Mouse (Mus musculus): ENCODE measurements around the gene Irf5. TPM values are rescaled to one million over a fixed set of nuclear protein-coding genes. Genes with fewer than 3 reads are reported as not detected.

Gene Irf5
- 2.2 and 3.3 TPM in 2 replicates for polyA plus RNA-seq (2015; fragmentation: Nextera tagmentation; extraction: Ambion mirVana)

DNA sequence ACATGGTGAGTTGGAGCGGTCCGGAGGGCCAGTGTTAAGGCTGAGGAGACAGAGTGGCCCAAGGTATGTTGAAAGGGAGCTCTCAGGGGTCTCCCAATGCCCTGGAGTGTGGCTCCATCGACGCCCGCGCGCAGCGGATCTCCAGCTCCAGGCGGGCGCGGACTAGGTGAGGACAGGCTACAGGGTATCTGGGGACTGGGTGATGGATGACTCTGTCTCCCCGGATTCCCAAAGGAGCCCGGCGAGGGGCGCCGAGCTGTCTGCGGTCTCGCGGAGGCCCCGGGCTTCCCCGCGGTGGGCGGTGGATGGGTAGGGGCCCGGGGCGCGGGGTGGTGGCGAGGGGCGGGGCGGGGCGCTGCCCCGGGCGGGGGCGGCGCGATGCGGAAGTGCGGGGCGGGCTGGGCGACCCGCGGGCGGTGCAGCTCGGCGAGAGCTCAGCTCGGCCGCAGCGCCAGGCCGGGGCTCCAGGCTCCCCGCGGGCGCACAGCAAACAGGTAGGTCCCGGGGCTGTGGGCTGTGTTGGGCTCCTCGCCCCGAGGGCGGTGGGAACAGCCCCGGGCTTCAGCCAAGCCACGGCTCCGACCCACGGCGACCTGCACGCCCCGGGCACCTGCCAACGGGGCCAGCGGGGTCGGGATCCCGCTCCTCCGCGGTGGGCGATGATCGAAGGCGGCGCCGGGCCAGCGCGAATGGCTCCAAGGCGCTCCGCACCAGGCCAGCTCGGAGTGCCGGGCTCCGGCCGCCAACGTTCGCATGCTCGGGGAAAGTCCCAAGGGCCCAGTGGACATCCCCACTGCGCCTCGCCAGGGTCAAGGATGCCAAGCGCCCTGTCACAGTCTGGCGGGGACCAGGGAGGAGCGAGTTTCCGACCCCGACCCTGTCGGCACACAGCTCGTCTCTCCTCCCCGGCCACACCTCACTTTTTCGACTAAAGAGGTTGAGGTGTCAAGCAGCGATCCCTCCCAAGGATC is at the start of gene Irf5:
Irf5 (plus strand) TSS at position 345 of the 971 bp plus-strand sequence.
- WGBS, result under 1% methylated on average over 73 of the region's 96 CpGs
- no peaks in the 10 kb centered on the region for H3K36me3 ChIP-seq (ENCODE audit: control insufficient read depth, insufficient read depth, low read length)
- no peaks in the 10 kb centered on the region for H3K9me3 ChIP-seq (ENCODE audit: control insufficient read depth, low read length)
- peak within 1 kb of the TSS; percentile 61 for H3K9ac ChIP-seq (ENCODE audit: low read depth, low read length)
- H3K4me1 ChIP-seq (ENCODE audit: control insufficient read depth, insufficient read depth, low read depth, low read length), result peaks cover 21% of the 10 kb centered on the region
- H3K4me2 ChIP-seq (ENCODE audit: low read length), result peak within 1 kb of the TSS; percentile 98
- no peak within 1 kb of the TSS for H3K27ac ChIP-seq (ENCODE audit: low read depth, low read length)
- peaks cover 34% of the 10 kb centered on the region for H3K27me3 ChIP-seq (replicated peaks; ENCODE audit: control insufficient read depth, insufficient read depth, low read length)
- peak within 1 kb of the TSS; percentile 52 for H3K4me3 ChIP-seq (ENCODE audit: low read length)
- ATAC-seq, result peak; percentile 45; the same call in 1 of the 2 replicates

DNA sequence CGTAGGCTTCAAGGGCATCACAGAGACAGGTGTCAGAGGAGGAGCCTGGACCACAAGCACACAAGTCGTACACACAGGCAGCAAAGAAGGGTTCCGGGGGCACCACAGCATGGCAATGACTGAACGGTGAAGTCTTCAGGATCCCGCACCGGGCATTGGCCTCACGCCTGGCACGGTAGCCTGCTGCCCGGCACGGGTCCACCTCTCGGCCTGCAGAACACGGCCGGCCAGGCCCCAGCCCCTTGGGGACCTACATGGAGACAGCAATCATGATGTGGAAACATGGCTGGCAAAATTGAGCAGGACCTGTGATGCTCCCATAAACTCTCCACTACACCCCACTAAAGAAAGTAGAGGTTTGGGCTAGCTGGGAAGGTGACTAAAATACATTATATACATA is 43.7 kb upstream of the Irf5 start:
- peaks cover 9% of the 10 kb centered on the region for H3K27me3 ChIP-seq (replicated peaks; ENCODE audit: control insufficient read depth, insufficient read depth, low read length)
- no peak overlapping the region for H3K4me3 ChIP-seq (ENCODE audit: low read length)
- H3K36me3 ChIP-seq (ENCODE audit: control insufficient read depth, insufficient read depth, low read length), result no peaks in the 10 kb centered on the region
- no peak overlapping the region for H3K27ac ChIP-seq (ENCODE audit: low read depth, low read length)
- ATAC-seq, result no peak
- H3K9me3 ChIP-seq (ENCODE audit: control insufficient read depth, low read length), result no peaks in the 10 kb centered on the region
- WGBS, result 94% methylated on average over 13 of the region's 13 CpGs
- H3K4me2 ChIP-seq (ENCODE audit: low read length), result no peak overlapping the region
- H3K9ac ChIP-seq (ENCODE audit: low read depth, low read length), result no peak overlapping the region
- H3K4me1 ChIP-seq (ENCODE audit: control insufficient read depth, insufficient read depth, low read depth, low read length), result no peaks in the 10 kb centered on the region

DNA sequence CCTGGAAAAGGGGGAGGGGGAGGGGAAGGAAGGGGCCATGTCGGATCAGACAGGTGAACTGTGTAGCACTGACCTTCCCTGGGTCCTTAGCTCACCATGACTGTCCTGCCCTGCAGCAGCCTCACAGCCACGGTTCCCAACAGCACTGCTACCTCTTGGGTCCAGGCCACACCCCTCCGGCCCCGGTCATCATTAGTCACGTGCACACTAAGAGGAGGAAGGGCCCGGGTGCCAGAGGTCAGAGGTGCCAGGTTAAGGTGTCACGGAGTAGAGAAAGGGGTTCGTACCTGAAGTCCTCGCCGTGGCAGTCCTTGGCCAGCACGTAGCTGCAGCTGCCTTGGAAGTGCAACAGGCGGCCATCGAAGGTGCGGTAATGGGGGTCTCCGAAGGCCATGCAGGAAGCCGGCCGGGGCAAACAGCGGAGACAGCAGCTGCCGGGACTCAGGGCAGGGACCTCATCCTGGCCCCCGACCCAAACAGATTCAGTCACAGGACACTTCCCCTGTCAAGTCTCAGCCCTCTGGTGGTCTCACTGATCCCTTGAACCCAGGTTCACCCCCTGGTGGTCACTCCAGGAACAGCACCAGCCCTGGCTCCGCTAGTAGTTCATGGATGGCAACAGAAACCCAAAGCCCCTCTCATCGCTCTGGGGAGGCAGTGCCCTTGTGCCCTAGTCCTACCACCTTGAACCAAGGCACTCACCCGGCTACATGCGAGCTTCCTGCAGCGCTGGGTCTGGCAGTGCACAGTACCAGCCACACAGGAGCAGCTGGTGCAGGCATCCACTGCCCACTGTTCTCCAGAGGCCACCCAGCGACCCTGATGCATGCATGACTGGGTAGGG is 41.5 kb upstream of the Irf5 start:
- Histone ChIP-seq H3K9ac (ENCODE audit: low read depth, low read length) (peak overlapping the region; percentile 40; the same call in 1 of the 2 replicates), H3K4me1 (ENCODE audit: control insufficient read depth, insufficient read depth, low read depth, low read length) (no peaks in the 10 kb centered on the region)

DNA sequence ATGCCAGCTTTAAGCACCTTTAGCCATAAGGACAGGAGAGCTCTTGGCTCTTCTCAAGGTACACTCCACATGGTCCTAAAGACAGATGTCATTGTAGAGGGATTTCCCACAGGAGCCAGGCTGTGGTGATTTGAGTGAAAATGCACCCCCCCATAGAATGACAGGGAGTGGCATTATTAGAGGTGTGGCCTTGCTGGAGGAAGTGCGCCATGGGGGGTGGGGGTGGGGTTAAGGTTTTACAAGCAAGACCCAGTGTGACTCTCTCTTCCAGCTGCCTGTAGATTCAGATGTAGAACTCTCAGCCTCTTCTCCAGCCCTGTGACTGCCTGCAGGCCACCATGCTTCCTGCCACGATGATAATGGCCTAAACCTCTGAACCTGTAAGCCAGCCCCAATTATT is 40.5 kb upstream of the Irf5 start:
- peaks cover 9% of the 10 kb centered on the region for H3K27me3 ChIP-seq (replicated peaks; ENCODE audit: control insufficient read depth, insufficient read depth, low read length)
- 53% methylated on average over 2 of the region's 2 CpGs for WGBS
- no peaks in the 10 kb centered on the region for H3K9me3 ChIP-seq (ENCODE audit: control insufficient read depth, low read length)
- H3K27ac ChIP-seq (ENCODE audit: low read depth, low read length), result no peak overlapping the region
- no peaks in the 10 kb centered on the region for H3K4me1 ChIP-seq (ENCODE audit: control insufficient read depth, insufficient read depth, low read depth, low read length)
- ATAC-seq, result no peak
- H3K36me3 ChIP-seq (ENCODE audit: control insufficient read depth, insufficient read depth, low read length), result no peaks in the 10 kb centered on the region
- H3K9ac ChIP-seq (ENCODE audit: low read depth, low read length), result no peak overlapping the region
- no peak overlapping the region for H3K4me2 ChIP-seq (ENCODE audit: low read length)
- no peak overlapping the region for H3K4me3 ChIP-seq (ENCODE audit: low read length)

More for the DNA sequence above, 41.5 kb upstream of the Irf5 start:
- H3K4me2 ChIP-seq (ENCODE audit: low read length), result peak overlapping the region; percentile 62
- H3K4me3 ChIP-seq (ENCODE audit: low read length), result peak overlapping the region; percentile 35
- no peaks in the 10 kb centered on the region for H3K9me3 ChIP-seq (ENCODE audit: control insufficient read depth, low read length)
- peak; percentile 57 for ATAC-seq
- no peak overlapping the region for H3K27ac ChIP-seq (ENCODE audit: low read depth, low read length)
- H3K27me3 ChIP-seq (replicated peaks; ENCODE audit: control insufficient read depth, insufficient read depth, low read length), result peaks cover 9% of the 10 kb centered on the region
- H3K36me3 ChIP-seq (ENCODE audit: control insufficient read depth, insufficient read depth, low read length), result no peaks in the 10 kb centered on the region
- WGBS, result 4% methylated on average over 26 of the region's 26 CpGs

DNA sequence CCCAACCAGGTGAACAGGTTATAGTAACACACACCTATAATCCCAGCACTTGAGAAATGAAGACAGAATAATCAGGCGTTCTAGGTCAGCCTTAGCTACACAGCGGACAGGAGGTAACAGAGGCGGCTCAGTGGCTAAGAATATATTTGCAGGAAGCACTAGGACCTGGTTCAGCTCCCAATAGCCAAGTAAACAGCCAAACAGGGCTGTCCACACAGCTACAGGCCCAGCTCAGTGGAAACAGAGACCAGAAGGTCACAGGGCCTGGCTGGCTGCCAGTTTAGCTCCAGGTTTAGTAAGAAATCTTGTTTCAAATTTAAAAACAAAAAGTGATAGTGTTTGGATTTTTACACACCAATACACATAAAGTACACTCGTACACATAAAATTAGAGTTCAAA is 32.3 kb upstream of the Irf5 start:
- H3K36me3 ChIP-seq (ENCODE audit: control insufficient read depth, insufficient read depth, low read length), result no peaks in the 10 kb centered on the region
- H3K4me2 ChIP-seq (ENCODE audit: low read length), result no peak overlapping the region
- H3K4me3 ChIP-seq (ENCODE audit: low read length), result no peak overlapping the region
- 89% methylated on average over 4 of the region's 4 CpGs for WGBS
- no peaks in the 10 kb centered on the region for H3K9me3 ChIP-seq (ENCODE audit: control insufficient read depth, low read length)
- no peaks in the 10 kb centered on the region for H3K4me1 ChIP-seq (ENCODE audit: control insufficient read depth, insufficient read depth, low read depth, low read length)
- H3K27me3 ChIP-seq (replicated peaks; ENCODE audit: control insufficient read depth, insufficient read depth, low read length), result peaks cover 14% of the 10 kb centered on the region
- ATAC-seq, result no peak
- H3K9ac ChIP-seq (ENCODE audit: low read depth, low read length), result no peak overlapping the region
- H3K27ac ChIP-seq (ENCODE audit: low read depth, low read length), result no peak overlapping the region

DNA sequence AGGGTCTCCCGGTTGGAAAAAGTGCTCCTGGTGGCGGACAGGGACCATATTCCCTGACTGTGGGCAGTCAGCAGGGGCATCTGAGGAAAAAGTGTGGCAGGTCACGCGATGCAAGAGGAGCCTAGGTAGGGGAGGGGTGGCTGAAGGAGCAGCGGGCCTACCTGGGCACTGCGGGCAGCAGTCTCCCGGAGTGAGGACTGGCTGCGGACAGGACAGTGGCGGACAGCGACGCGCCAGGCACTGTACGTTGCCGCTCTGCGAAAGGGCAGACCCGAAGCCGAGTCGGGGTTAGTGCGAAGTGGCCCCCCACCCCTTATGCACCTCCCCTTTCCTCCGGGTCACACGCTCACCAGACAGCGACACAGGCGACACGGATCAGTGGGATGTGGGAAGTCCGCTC is 30.2 kb upstream of the Irf5 start:
- H3K27me3 ChIP-seq (replicated peaks; ENCODE audit: control insufficient read depth, insufficient read depth, low read length), result peaks cover 14% of the 10 kb centered on the region
- no peak overlapping the region for H3K9ac ChIP-seq (ENCODE audit: low read depth, low read length)
- no peak overlapping the region for H3K4me2 ChIP-seq (ENCODE audit: low read length)
- ATAC-seq, result no peak
- H3K4me1 ChIP-seq (ENCODE audit: control insufficient read depth, insufficient read depth, low read depth, low read length), result no peaks in the 10 kb centered on the region
- no peak overlapping the region for H3K27ac ChIP-seq (ENCODE audit: low read depth, low read length)
- no peaks in the 10 kb centered on the region for H3K36me3 ChIP-seq (ENCODE audit: control insufficient read depth, insufficient read depth, low read length)
- 13% methylated on average over 24 of the region's 25 CpGs for WGBS
- H3K4me3 ChIP-seq (ENCODE audit: low read length), result no peak overlapping the region; the same call in 1 of the 2 replicates
- H3K9me3 ChIP-seq (ENCODE audit: control insufficient read depth, low read length), result no peaks in the 10 kb centered on the region

DNA sequence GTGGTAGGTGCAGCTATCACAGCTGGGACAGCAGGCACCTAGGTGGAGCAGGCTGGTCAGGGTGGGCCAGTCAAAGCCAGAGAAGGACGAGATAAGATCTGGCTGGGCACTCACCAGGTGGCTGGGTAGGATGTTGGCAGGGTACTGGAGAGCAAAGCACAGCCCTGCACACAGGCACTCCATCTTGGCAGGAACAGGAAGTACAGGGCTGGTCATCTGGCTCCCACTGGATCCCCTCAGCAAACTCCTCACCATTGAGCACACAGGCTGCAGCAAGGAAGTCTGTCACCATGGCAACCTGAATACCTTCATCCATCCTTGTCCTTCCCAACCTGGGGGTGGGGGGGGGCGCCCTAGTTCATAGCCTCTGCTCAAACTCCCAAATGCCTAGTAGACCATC is 28.6 kb upstream of the Irf5 start:
- no peaks in the 10 kb centered on the region for H3K4me1 ChIP-seq (ENCODE audit: control insufficient read depth, insufficient read depth, low read depth, low read length)
- no peak overlapping the region for H3K4me3 ChIP-seq (ENCODE audit: low read length)
- H3K9ac ChIP-seq (ENCODE audit: low read depth, low read length), result no peak overlapping the region
- 39% methylated on average over 2 of the region's 2 CpGs for WGBS
- H3K36me3 ChIP-seq (ENCODE audit: control insufficient read depth, insufficient read depth, low read length), result no peaks in the 10 kb centered on the region
- H3K27me3 ChIP-seq (replicated peaks; ENCODE audit: control insufficient read depth, insufficient read depth, low read length), result peaks cover 14% of the 10 kb centered on the region
- ATAC-seq, result peak; percentile 60
- no peaks in the 10 kb centered on the region for H3K9me3 ChIP-seq (ENCODE audit: control insufficient read depth, low read length)
- H3K27ac ChIP-seq (ENCODE audit: low read depth, low read length), result no peak overlapping the region
- H3K4me2 ChIP-seq (ENCODE audit: low read length), result no peak overlapping the region

DNA sequence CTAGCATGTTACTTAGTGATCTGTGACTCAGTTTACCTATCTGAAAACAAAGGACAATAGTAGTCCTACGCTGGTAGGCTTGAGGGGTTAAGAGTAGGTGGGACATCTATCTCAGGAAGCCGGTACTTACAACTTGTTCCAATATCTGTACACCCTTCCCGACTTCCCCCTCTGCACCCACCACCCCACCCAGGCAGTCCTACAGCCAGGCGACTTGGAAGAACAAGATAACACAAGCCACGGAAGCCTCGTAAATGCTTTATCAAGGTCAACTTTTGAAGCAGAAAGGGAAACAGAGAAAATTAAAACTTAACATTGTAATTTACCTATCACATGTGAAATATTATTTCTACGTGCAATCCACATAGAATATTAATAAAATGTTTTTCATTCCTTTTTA is 26.2 kb upstream of the Irf5 start:
- H3K27me3 ChIP-seq (replicated peaks; ENCODE audit: control insufficient read depth, insufficient read depth, low read length), result peaks cover 14% of the 10 kb centered on the region
- no peak overlapping the region for H3K4me3 ChIP-seq (ENCODE audit: low read length)
- no peaks in the 10 kb centered on the region for H3K4me1 ChIP-seq (ENCODE audit: control insufficient read depth, insufficient read depth, low read depth, low read length)
- no peak for ATAC-seq
- H3K27ac ChIP-seq (ENCODE audit: low read depth, low read length), result no peak overlapping the region
- H3K9ac ChIP-seq (ENCODE audit: low read depth, low read length), result no peak overlapping the region
- 92% methylated on average over 7 of the region's 7 CpGs for whole genome bisulfite sequencing
- H3K36me3 ChIP-seq (ENCODE audit: control insufficient read depth, insufficient read depth, low read length), result no peaks in the 10 kb centered on the region
- H3K4me2 ChIP-seq (ENCODE audit: low read length), result no peak overlapping the region
- H3K9me3 ChIP-seq (ENCODE audit: control insufficient read depth, low read length), result no peaks in the 10 kb centered on the region

DNA sequence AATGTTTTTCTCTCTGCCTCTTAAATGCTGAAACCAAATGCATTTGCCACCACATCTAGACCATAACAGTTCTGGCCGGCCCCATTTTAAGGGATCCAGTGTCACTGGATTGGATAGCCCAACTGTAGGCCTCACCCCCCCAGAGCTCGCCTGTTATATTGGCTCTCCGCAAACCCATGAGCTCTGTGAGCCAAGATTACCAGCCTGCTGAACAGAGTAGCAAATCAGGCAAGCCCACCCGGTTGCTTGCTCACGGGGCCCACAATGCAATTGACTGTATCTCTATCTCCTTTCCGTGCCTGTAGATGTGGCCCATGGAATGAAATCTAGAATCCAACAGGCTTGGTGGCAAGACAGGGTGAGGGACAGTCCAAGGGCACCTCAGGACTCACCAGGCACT is 25.6 kb upstream of the Irf5 start:
- ATAC-seq, result no peak
- Histone ChIP-seq H3K4me2 (ENCODE audit: low read length) (no peak overlapping the region), H3K9me3 (ENCODE audit: control insufficient read depth, low read length) (no peaks in the 10 kb centered on the region), H3K9ac (ENCODE audit: low read depth, low read length) (no peak overlapping the region), H3K4me3 (ENCODE audit: low read length) (no peak overlapping the region), H3K27ac (ENCODE audit: low read depth, low read length) (no peak overlapping the region), H3K4me1 (ENCODE audit: control insufficient read depth, insufficient read depth, low read depth, low read length) (no peaks in the 10 kb centered on the region), H3K36me3 (ENCODE audit: control insufficient read depth, insufficient read depth, low read length) (no peaks in the 10 kb centered on the region), H3K27me3 (replicated peaks; ENCODE audit: control insufficient read depth, insufficient read depth, low read length) (peaks cover 9% of the 10 kb centered on the region)
- WGBS, result 91% methylated on average over 6 of the region's 6 CpGs

Measured in hindbrain, embryonic 16.5 days (tissue).